Mouse (Mus musculus): ENCODE results near the gene Arhgef39.
A peak's percentile ranks its signal among the peaks of the same experiment; 100 is the strongest.
"Not testable (repeated sequence)": the region's sequence is repeated elsewhere in the genome, so short reads cannot be mapped to it uniquely, and the experiment has no call there.

Gene Arhgef39

GRCm38 (mm10) chr4:43507938-43508665 is 8.6 kb upstream of the Arhgef39 start:
- DNase-seq (ENCODE audit: low read depth), result no peak

- DNase-seq (ENCODE audit: low read depth), result no peak
Observed at GRCm38 (mm10) chr4:43506536-43507185, 7.2 kb upstream of the Arhgef39 start, which contains the start of gene Car9. TSS of gene Car9 (plus strand) at chr4:43506966.

DNA sequence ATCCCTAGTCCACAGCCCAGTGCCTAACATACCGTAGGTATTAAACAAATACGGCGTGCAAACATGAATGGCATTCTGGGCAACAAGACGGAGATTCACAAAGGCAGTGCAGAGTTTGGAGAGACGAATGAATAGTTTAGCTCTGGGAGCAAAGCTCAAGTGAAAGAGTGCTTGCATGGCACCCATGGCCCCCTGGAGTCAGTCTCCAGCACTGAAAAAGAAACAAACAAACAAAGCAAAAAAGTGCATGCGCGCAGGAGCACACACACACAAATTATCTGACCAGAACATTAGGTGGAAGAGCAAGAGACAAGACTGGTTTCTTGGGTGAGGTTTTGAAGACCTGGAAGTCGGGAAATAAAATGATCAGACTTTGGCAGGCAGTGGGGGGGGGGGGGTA is 6.6 kb upstream of the Arhgef39 start:
- no peak for DNase-seq (ENCODE audit: low read depth)

- no peak for DNase-seq (ENCODE audit: low read depth)
Observed at GRCm38 (mm10) chr4:43504269-43504668, 4.8 kb upstream of the Arhgef39 start.

- no peak for DNase-seq (ENCODE audit: low read depth)
Observed at GRCm38 (mm10) chr4:43503506-43503905, 4.0 kb upstream of the Arhgef39 start.

- DNase-seq (ENCODE audit: low read depth), result no peak
Observed at GRCm38 (mm10) chr4:43503041-43503440, 3.5 kb upstream of the Arhgef39 start.

DNA sequence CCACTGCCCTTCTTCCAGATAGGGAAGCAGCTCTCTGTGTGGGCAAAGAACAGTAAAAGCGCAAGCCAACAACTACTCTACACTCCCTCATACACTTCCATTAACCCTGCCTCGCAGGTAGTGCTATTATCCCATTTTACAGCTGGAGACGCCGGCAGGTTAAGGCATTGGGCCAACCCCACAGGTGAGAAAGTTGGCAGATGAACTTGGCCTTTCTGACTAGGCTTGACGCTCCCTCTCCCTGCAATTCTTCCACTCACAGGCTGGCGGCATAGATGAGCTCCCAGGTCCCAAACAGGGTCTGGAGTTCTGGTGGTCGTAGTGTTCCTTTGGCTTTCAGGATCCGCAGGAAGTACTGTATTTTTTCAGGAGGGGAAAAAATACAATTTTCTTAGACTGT is 512 bp downstream of the Arhgef39 start:
- no peak for DNase-seq (ENCODE audit: low read depth)

DNA sequence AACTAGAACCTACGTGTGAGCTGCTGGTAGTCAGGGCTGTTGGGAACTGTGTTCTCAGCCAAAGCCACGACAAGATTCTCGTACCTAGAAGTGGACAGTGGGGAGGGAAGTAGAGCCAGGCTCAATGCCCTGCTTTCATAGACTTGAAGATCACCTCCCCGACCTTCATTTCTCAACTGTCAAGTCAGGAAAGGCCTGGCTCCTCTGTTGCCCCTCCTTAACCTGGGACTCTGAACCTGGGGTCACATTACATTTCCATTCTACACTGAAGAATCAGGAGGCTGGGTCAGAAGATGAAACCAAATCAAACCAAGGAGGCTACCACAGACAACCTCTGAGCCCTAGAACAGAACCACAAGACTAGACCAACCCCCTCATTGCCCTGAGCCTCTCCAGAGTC is 1.5 kb downstream of the Arhgef39 start:
- DNase-seq (ENCODE audit: low read depth), result no peak

- DNase-seq (ENCODE audit: low read depth), result no peak
Observed at GRCm38 (mm10) chr4:43497405-43497804, 2.1 kb downstream of the Arhgef39 start.

DNA sequence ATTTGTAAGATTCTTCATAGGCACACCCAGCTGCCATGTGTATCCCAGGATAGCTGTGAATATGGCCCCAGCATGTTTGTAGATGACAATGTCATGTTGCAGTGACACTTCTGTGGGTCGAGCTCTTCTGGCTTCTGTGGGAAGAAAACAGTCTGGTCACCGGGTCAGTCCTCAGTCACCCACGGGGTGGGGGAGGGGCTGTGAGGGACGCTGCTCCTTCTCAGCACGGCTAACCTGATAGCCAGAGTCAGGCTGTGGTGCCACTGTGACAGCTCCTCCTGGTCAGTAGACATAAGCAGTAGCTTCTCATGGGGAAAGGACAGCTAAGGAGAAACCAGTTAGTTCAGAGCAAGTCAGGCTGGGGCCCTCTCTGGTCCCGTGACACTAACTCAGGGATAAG is 2.9 kb downstream of the Arhgef39 start:
- DNase-seq (ENCODE audit: low read depth), result no peak

- DNase-seq (ENCODE audit: low read depth), result no peak
Observed at GRCm38 (mm10) chr4:43493846-43494240, 5.7 kb downstream of the Arhgef39 start.

- peak; percentile 93 for DNase-seq (ENCODE audit: low read depth)
Observed at GRCm38 (mm10) chr4:43493186-43493845, 6.2 kb downstream of the Arhgef39 start.

DNA sequence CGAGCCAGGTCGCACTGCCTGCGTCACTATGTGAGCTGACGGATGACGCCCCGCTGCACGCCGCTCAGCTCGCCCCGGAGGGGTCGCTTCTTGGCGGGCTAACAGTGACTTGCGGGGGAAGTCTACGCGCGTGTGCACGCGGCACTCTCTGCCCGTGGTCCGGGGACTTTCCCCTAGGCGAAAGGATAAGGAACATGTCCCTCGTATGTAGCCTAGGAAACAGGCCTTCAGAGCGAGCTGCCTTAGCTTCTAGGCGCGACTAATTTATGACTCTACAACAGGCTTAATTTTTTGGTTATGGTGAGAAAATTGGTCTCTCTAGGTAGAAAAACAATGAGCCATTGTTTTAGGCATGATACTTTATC is 6.7 kb downstream of the Arhgef39 start, which contains the start of gene Ccdc107:
Ccdc107 (plus strand) TSS at position 80 of the 365 bp plus-strand sequence.
- DNase-seq (ENCODE audit: low read depth), result peak; percentile 84

DNA sequence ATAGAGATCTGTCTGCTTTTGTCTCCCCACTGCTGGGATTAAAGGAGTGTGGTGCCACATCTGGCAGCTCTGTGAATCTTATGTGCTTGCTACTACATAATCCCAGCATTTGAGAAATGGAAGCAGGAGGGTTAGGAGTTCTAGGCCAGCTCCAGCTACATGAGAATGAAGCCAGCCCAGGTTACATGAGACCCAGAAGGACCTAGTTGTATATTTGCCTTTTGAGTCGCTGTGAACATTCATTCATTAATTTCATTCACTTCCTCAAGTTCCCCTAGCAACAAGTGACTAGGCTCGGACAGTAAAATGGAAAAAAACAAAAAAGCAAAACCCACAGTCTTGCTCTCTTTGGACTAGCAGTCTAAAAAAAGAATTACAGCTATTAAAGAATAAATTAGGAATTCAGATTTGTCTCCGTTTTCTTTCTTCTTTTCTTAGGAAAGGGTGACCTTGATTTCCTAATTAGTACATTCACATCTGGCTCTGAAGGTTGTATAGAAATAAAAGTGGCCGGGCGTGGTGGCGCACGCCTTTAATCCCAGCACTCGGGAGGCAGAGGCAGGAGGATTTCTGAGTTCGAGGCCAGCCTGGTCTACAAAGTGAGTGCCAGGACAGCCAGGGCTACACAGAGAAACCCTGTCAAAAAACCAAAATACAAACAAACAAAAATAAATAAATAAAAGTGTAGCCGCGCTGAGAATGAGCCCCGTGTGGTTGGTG is 7.2 kb downstream of the Arhgef39 start:
- no peak for DNase-seq (ENCODE audit: low read depth)

- DNase-seq (ENCODE audit: low read depth), result no peak
Observed at GRCm38 (mm10) chr4:43490801-43491200, 8.7 kb downstream of the Arhgef39 start.

GRCm38 (mm10) chr4:43489611-43490010 is 9.9 kb downstream of the Arhgef39 start:
- no peak for DNase-seq (ENCODE audit: low read depth)

- DNase-seq (ENCODE audit: low read depth), result not testable (repeated sequence)
Observed at GRCm38 (mm10) chr4:43485666-43486065, 13.8 kb downstream of the Arhgef39 start.

GRCm38 (mm10) chr4:43483535-43484091 is 15.9 kb downstream of the Arhgef39 start, which contains the start of gene Sit1:
TSS of gene Sit1 (minus strand) at chr4:43483734.
- DNase-seq (ENCODE audit: low read depth), result no peak

GRCm38 (mm10) chr4:43482591-43482990 is 16.9 kb downstream of the Arhgef39 start:
- no peak for DNase-seq (ENCODE audit: low read depth)

DNA sequence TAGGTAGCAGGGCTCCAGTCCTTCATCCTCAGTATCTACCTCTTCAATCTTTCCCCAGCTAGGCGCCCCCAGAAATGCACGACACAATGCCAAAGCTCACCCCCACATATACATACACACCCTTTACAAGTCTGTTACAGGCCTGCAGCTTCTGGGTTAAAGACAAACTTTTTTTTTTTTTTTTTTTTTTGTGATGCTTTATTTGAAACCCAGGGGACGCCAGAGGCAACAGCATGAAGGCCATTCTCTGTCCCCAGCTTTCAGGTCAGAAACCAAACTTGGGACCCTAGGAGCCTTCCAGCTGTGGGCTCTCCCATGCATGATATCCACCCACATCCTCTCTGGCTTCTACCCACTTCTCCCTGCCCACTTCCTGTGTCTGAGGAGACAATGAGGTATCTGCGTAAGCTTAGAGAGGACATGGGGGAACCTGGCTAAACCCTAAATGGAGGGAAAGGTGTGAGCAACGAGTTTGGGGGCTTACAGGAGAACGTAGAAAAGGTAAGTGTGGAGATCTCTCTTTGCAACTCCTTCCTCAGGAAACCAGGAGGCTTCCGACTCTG is 17.5 kb downstream of the Arhgef39 start:
- DNase-seq (ENCODE audit: low read depth), result no peak

- DNase-seq (ENCODE audit: low read depth), result no peak
Observed at GRCm38 (mm10) chr4:43480985-43481384, 18.5 kb downstream of the Arhgef39 start.
